Mouse (Mus musculus) ovary, postnatal 36 days (tissue): ENCODE results near the gene Glycam1.
A peak's percentile ranks its signal among the peaks of the same experiment; 100 is the strongest.
"Not testable (repeated sequence)": the region's sequence is repeated elsewhere in the genome, so short reads cannot be mapped to it uniquely, and the experiment has no call there.

Source experiments
- DNase-seq: peaks from one replicate; pipeline ENCODE4 v3.0.0; 2022; ENCODE audit warnings: low spot score, mixed read lengths

The Glycam1 gene

GRCm38 (mm10) chr15:103564981-103565380 is at the start of gene Glycam1:
Glycam1 (minus strand) TSS chr15:103565081.
- DNase-seq: no peak

- DNase-seq: no peak
Observed at GRCm38 (mm10) chr15:103604481-103604880, 39.6 kb upstream of the Glycam1 start.

GRCm38 (mm10) chr15:103590779-103591178 is 25.9 kb upstream of the Glycam1 start:
- DNase-seq: no peak

- DNase-seq: not testable (repeated sequence)
Observed at GRCm38 (mm10) chr15:103587752-103588151, 22.9 kb upstream of the Glycam1 start.

- DNase-seq: no peak
Observed at GRCm38 (mm10) chr15:103585876-103586275, 21.0 kb upstream of the Glycam1 start.

GRCm38 (mm10) chr15:103552096-103552690 is 12.7 kb downstream of the Glycam1 start:
- no peak for DNase-seq

GRCm38 (mm10) chr15:103551053-103551452 is 13.8 kb downstream of the Glycam1 start:
- DNase-seq: no peak

- DNase-seq: no peak
Observed at GRCm38 (mm10) chr15:103549475-103549874, 15.4 kb downstream of the Glycam1 start.

GRCm38 (mm10) chr15:103547983-103548382 is 16.9 kb downstream of the Glycam1 start:
- no peak for DNase-seq

GRCm38 (mm10) chr15:103542526-103542925 is 22.4 kb downstream of the Glycam1 start:
- DNase-seq: no peak

- no peak for DNase-seq
Observed at GRCm38 (mm10) chr15:103540646-103541045, 24.2 kb downstream of the Glycam1 start.

- DNase-seq: no peak
Observed at GRCm38 (mm10) chr15:103539259-103539658, 25.6 kb downstream of the Glycam1 start.

GRCm38 (mm10) chr15:103537822-103538213 is 27.1 kb downstream of the Glycam1 start, which contains the start of gene Ppp1r1a:
Ppp1r1a (minus strand) TSS chr15:103538003.
- DNase-seq: peak; percentile 57

- DNase-seq: no peak
Observed at GRCm38 (mm10) chr15:103537011-103537821, 27.7 kb downstream of the Glycam1 start.

GRCm38 (mm10) chr15:103536456-103536855 is 28.4 kb downstream of the Glycam1 start:
- DNase-seq: no peak

GRCm38 (mm10) chr15:103535786-103536185 is 29.1 kb downstream of the Glycam1 start:
- DNase-seq: no peak

- no peak for DNase-seq
Observed at GRCm38 (mm10) chr15:103535030-103535429, 29.9 kb downstream of the Glycam1 start.

- DNase-seq: no peak
Observed at GRCm38 (mm10) chr15:103534054-103534620, 30.7 kb downstream of the Glycam1 start.

GRCm38 (mm10) chr15:103530372-103530771 is 34.5 kb downstream of the Glycam1 start:
- DNase-seq: peak; percentile 34

- no peak for DNase-seq
Observed at GRCm38 (mm10) chr15:103523156-103523555, 41.7 kb downstream of the Glycam1 start.

- no peak for DNase-seq
Observed at GRCm38 (mm10) chr15:103522458-103523099, 42.3 kb downstream of the Glycam1 start.
